In genomic region chr16:8540859-8541314, GRCm38 (mm10) we compare ENCODE assay signal across 8 mouse cellular contexts. TPM values are rescaled to one million over a fixed set of nuclear protein-coding genes. Genes with fewer than 3 reads are reported as not detected.
DNase-seq lines count a peak whose midpoint lies in the region; ATAC-seq and TF ChIP-seq lines count a peak whose summit lies in the region.
"Had no signal": no experiment of that assay in that cellular context is flagged by ENCODE, and none has a peak within 500 bp of the region (broad histone marks: within the 10 kb centered on the region; RNA-seq: fewer than 3 reads in every experiment).

No protein-coding gene starts in this region.

- H3K4me3 ChIP-seq in heart, adult 2 months: no peak overlapping the region
- no peak overlapping the region for H3K4me3 ChIP-seq in lung, embryonic 15.5 days
- H3K4me3 ChIP-seq: liver, embryonic 15.5 days had no signal

- intact Hi-C loops in heart, adult 2 months (cut with DNase I): no loop called here

- no peak overlapping the region for H3K4me2 ChIP-seq in lung, embryonic 15.5 days
- H3K4me2 ChIP-seq: liver, embryonic 15.5 days had no signal

- 14% methylated on average over 3 of the region's 3 CpGs for WGBS in heart, adult 2 months
- WGBS in lung, embryonic 15.5 days: 33% methylated on average over 3 of the region's 3 CpGs

- no peak overlapping the region for H3K27ac ChIP-seq in heart, adult 2 months
- H3K27ac ChIP-seq in lung, embryonic 15.5 days: peak overlapping the region; percentile 55; the same call in 1 of the 2 replicates
- H3K27ac ChIP-seq: liver, embryonic 15.5 days had no signal

- H3K27me3 ChIP-seq in heart, adult 2 months (ENCODE audit: control insufficient read depth, insufficient read depth, low read length): no peaks in the 10 kb centered on the region
- no peaks in the 10 kb centered on the region for H3K27me3 ChIP-seq in lung, embryonic 15.5 days
- H3K27me3 ChIP-seq: liver, embryonic 15.5 days had no signal

- peaks cover 4% of the 10 kb centered on the region; the same call in 1 of the 2 replicates for H3K4me1 ChIP-seq in heart, adult 2 months (ENCODE audit: control insufficient read depth, insufficient read depth, low read length)
- peaks cover 10% of the 10 kb centered on the region for H3K4me1 ChIP-seq in lung, embryonic 15.5 days

- no peak for TF ChIP-seq EP300 in heart, adult 2 months (IDR thresholded peaks at IDR 0.05; ENCODE audit: insufficient read depth, low read depth, low read length)

- ATAC-seq in lung, embryonic 15.5 days (ENCODE audit: borderline replicate concordance, extremely low read depth, low FRiP score, low TSS enrichment): peak; percentile 53; the same call in 1 of the 2 replicates
- no peak for ATAC-seq in erythroblast, adult 5-6 weeks (replicated peaks; ENCODE audit: low FRiP score, poor library complexity, severe bottlenecking)

- TF ChIP-seq POLR2A in heart, adult 2 months (IDR thresholded peaks at IDR 0.05; ENCODE audit: insufficient read depth, low read depth, low read length): no peak

- H3K9me3 ChIP-seq in lung, embryonic 15.5 days: no peaks in the 10 kb centered on the region
- H3K9me3 ChIP-seq: liver, embryonic 15.5 days had no signal

- no peak overlapping the region for H3K9ac ChIP-seq in heart, adult 2 months (ENCODE audit: low read depth, low read length)
- H3K9ac ChIP-seq in lung, embryonic 15.5 days: no peak overlapping the region
- H3K9ac ChIP-seq: liver, embryonic 15.5 days had no signal

- TF ChIP-seq CTCF in heart, adult 2 months (IDR thresholded peaks at IDR 0.05): peak; percentile 48

- no peaks in the 10 kb centered on the region for H3K79me2 ChIP-seq in heart, adult 2 months (replicated peaks; ENCODE audit: control insufficient read depth, insufficient read depth, low read length)

- DNase-seq in adrenal gland, postnatal 36 days: peak; percentile 88 to 90
- DNase-seq in cerebellum, postnatal 4 days (ENCODE audit: low spot score in 2 of 2): peak; percentile 48 to 89
- DNase-seq in heart, adult 2 months: peak; percentile 72 to 86
- DNase-seq in kidney, adult 9 months: peak; percentile 54
- peak; percentile 92 to 93 for DNase-seq in right cerebral cortex, postnatal 10 days (ENCODE audit: low spot score in 2 of 2)

- H3K36me3 ChIP-seq in heart, adult 2 months (ENCODE audit: control insufficient read depth, insufficient read depth, low read length): no peaks in the 10 kb centered on the region
- no peaks in the 10 kb centered on the region for H3K36me3 ChIP-seq in lung, embryonic 15.5 days
- H3K36me3 ChIP-seq: liver, embryonic 15.5 days had no signal

RNA-seq across cellular contexts. Expression of gene Abat, which starts 27.7 kb away (rescaled TPM):
- total RNA-seq in adrenal gland, postnatal 36 days (2021): 10 to 100 TPM; 77.3 to 82.1 TPM
- total RNA-seq in heart, adult 2 months (2021): 1 to 10 TPM; 5.7 to 6.9 TPM
- polyA plus RNA-seq in heart, adult 2 months (2012; rRNA removed): 11.5 and 16.6 TPM in 2 replicates
- polyA plus RNA-seq in lung, embryonic 15.5 days (2015; fragmentation: Nextera tagmentation; extraction: Ambion mirVana): 19.9 and 22.4 TPM in 2 replicates
- total RNA-seq in erythroblast, adult 5-6 weeks (2015; ENCODE audit: low replicate concordance): 2.5 TPM in 1 of 2 replicates, not detected in the other
- total RNA-seq in erythroblast, adult 5-6 weeks (2017; ENCODE audit: low replicate concordance): 1.3 and 2.4 TPM in 2 replicates

Comparison
In these comparisons a context has a peak if more than half of its experiments do, and no peak if none do; other contexts are left out.
1. RNA of gene Abat, which starts 27.7 kb away (total RNA-seq): 77.3 to 82.1 TPM in adrenal gland, postnatal 36 days; 5.7 to 6.9 TPM in heart, adult 2 months and 1.3 to 2.5 TPM in erythroblast, adult 5-6 weeks; every median in the first group is over 4 times any median in the second.
2. Peak in every context shown above with its lines, with median percentiles within 50 percentile points of each other: DNase-seq.